In the genomic region with DNA sequence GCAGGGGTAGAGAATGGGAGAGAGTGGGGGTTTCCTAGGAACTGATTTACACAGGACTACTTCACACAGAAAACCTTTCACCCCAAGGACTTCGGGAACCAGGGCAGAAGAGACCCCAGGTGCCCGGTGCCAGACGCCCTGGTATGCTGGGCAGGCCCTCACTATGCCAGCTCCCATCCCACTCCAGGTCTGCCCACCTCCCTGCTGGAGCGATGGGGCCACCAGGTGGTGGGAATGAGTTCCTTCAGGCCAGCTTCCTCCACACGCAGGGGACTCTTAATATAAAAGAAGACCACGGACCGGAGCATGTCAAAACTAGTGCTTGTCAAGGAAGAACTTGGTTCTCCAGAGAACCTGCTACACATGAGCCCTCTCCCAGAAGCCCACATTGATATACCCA, we compare ENCODE assay signal across 26 mouse cellular contexts. TPM values are rescaled to one million over a fixed set of nuclear protein-coding genes. Genes with fewer than 3 reads are reported as not detected.
DNase-seq lines count a peak whose midpoint lies in the region; ATAC-seq and TF ChIP-seq lines count a peak whose summit lies in the region.
"Had no signal": no experiment of that assay in that cellular context is flagged by ENCODE, and none has a peak within 500 bp of the region (broad histone marks: within the 10 kb centered on the region; RNA-seq: fewer than 3 reads in every experiment).

No protein-coding gene starts in this region.

- TF ChIP-seq EP300 in heart, adult 2 months (IDR thresholded peaks at IDR 0.05; ENCODE audit: insufficient read depth, low read depth, low read length): no peak
- TF ChIP-seq EP300 in lung, postnatal 0 days (IDR thresholded peaks at IDR 0.05): no peak

- H3K9me3 ChIP-seq in heart, embryonic 12.5 days (replicated peaks): no peaks in the 10 kb centered on the region
- H3K9me3 ChIP-seq in lung, postnatal 0 days (ENCODE audit: low read length): no peaks in the 10 kb centered on the region
- H3K9me3 ChIP-seq: embryonic facial prominence, embryonic 13.5 days; forebrain, embryonic 10.5 days; forebrain, embryonic 15.5 days; G1E; heart, embryonic 15.5 days; hindbrain, embryonic 12.5 days; intestine, embryonic 15.5 days; lung, embryonic 15.5 days; megakaryocyte, embryonic 14.5 days; midbrain, embryonic 13.5 days had no signal

- 79% methylated on average over 7 of the region's 7 CpGs for WGBS in heart, adult 2 months
- WGBS in heart, embryonic 12.5 days: 82% methylated on average over 7 of the region's 7 CpGs
- 79% methylated on average over 7 of the region's 7 CpGs for WGBS in lung, postnatal 0 days

- intact Hi-C loops in heart, adult 2 months (cut with DNase I): loop anchor here (10.0 kb wide), 1 partner anchor 292 kb away; a partner anchor contains a TSS

- no peak for ATAC-seq in heart, embryonic 12.5 days (ENCODE audit: insufficient number of reproducible peaks, low FRiP score)
- no peak for ATAC-seq in lung, postnatal 0 days

- no peak overlapping the region for H3K4me3 ChIP-seq in heart, adult 2 months
- no peak overlapping the region for H3K4me3 ChIP-seq in heart, embryonic 12.5 days
- H3K4me3 ChIP-seq in lung, postnatal 0 days (ENCODE audit: low read depth, low read length): no peak overlapping the region
- H3K4me3 ChIP-seq: embryonic facial prominence, embryonic 13.5 days; forebrain, embryonic 10.5 days; forebrain, embryonic 15.5 days; gastrocnemius, adult 2 months; heart, embryonic 15.5 days; hindbrain, embryonic 12.5 days; intestine, embryonic 15.5 days; lung, embryonic 15.5 days; megakaryocyte, embryonic 14.5 days; midbrain, embryonic 13.5 days had no signal

- peaks cover 1% of the 10 kb centered on the region for H3K4me1 ChIP-seq in heart, adult 2 months (ENCODE audit: control insufficient read depth, insufficient read depth, low read length)
- peaks cover 11% of the 10 kb centered on the region for H3K4me1 ChIP-seq in heart, embryonic 12.5 days (replicated peaks)
- H3K4me1 ChIP-seq in lung, postnatal 0 days (ENCODE audit: insufficient read depth, low read depth, low read length): no peaks in the 10 kb centered on the region
- H3K4me1 ChIP-seq: forebrain, embryonic 15.5 days; hindbrain, embryonic 12.5 days had no signal

- DNase-seq in heart, adult 2 months: no peak
- no peak for DNase-seq in lung, postnatal 0 days (ENCODE audit: low spot score)
- DNase-seq in lung, postnatal 10 days: no peak
- DNase-seq in R1 (ENCODE audit: low read depth, low spot score): peak; percentile 31
- no peak for DNase-seq in testis, postnatal 14 days (ENCODE audit: low spot score)
- DNase-seq in urinary bladder, adult 2 months (ENCODE audit: low spot score): no peak

- TF ChIP-seq POLR2A in heart, adult 2 months (IDR thresholded peaks at IDR 0.05; ENCODE audit: insufficient read depth, low read depth, low read length): no peak

- no peaks in the 10 kb centered on the region for H3K27me3 ChIP-seq in heart, adult 2 months (ENCODE audit: control insufficient read depth, insufficient read depth, low read length)
- no peaks in the 10 kb centered on the region for H3K27me3 ChIP-seq in heart, embryonic 12.5 days (replicated peaks)
- no peaks in the 10 kb centered on the region for H3K27me3 ChIP-seq in lung, postnatal 0 days (replicated peaks; ENCODE audit: insufficient read depth, low read length)
- H3K27me3 ChIP-seq: embryonic facial prominence, embryonic 13.5 days; forebrain, embryonic 15.5 days; heart, embryonic 15.5 days; hindbrain, embryonic 12.5 days; intestine, embryonic 15.5 days; lung, embryonic 15.5 days; megakaryocyte, embryonic 14.5 days; midbrain, embryonic 13.5 days; Patski had no signal

- H3K79me2 ChIP-seq in heart, adult 2 months (replicated peaks; ENCODE audit: control insufficient read depth, insufficient read depth, low read length): no peaks in the 10 kb centered on the region

- no peak overlapping the region for H3K27ac ChIP-seq in heart, adult 2 months
- no peak overlapping the region for H3K27ac ChIP-seq in heart, embryonic 12.5 days (ENCODE audit: poor library complexity, severe bottlenecking)
- H3K27ac ChIP-seq in lung, postnatal 0 days (ENCODE audit: low read length): no peak overlapping the region
- H3K27ac ChIP-seq: forebrain, embryonic 10.5 days; forebrain, embryonic 15.5 days; heart, embryonic 15.5 days; hindbrain, embryonic 12.5 days; hindbrain, postnatal 0 days; intestine, embryonic 15.5 days; lung, embryonic 15.5 days; midbrain, embryonic 13.5 days had no signal

- peak; percentile 13; the same call in 1 of the 2 replicates for TF ChIP-seq CTCF in heart, adult 2 months (IDR thresholded peaks at IDR 0.05)
- 0 out of 2 replicates have a peak, but pooled peaks have one; percentile 20 for TF ChIP-seq CTCF in lung, postnatal 0 days (IDR thresholded peaks at IDR 0.05)

- no peaks in the 10 kb centered on the region for H3K36me3 ChIP-seq in heart, adult 2 months (ENCODE audit: control insufficient read depth, insufficient read depth, low read length)
- H3K36me3 ChIP-seq in heart, embryonic 12.5 days: peaks cover 58% of the 10 kb centered on the region
- peaks cover 11% of the 10 kb centered on the region; the same call in 1 of the 2 replicates for H3K36me3 ChIP-seq in lung, postnatal 0 days (ENCODE audit: insufficient read depth, low read length)

- no peak overlapping the region for H3K9ac ChIP-seq in heart, adult 2 months (ENCODE audit: low read depth, low read length)
- H3K9ac ChIP-seq in heart, embryonic 12.5 days: no peak overlapping the region
- no peak overlapping the region for H3K9ac ChIP-seq in lung, postnatal 0 days (replicated peaks; ENCODE audit: low read depth)
- H3K9ac ChIP-seq: forebrain, embryonic 15.5 days; heart, embryonic 15.5 days; hindbrain, embryonic 12.5 days; intestine, embryonic 15.5 days; lung, embryonic 15.5 days; midbrain, embryonic 13.5 days had no signal

- H3K4me2 ChIP-seq in heart, embryonic 12.5 days: no peak overlapping the region
- H3K4me2 ChIP-seq in lung, postnatal 0 days (replicated peaks; ENCODE audit: low read depth, low read length): no peak overlapping the region
- H3K4me2 ChIP-seq: embryonic facial prominence, embryonic 13.5 days; forebrain, embryonic 15.5 days; heart, embryonic 15.5 days; hindbrain, embryonic 12.5 days; intestine, embryonic 15.5 days; lung, embryonic 15.5 days; midbrain, embryonic 13.5 days had no signal

RNA-seq across cellular contexts. Expression of a gene that starts 13.0 kb away (rescaled TPM):
- total RNA-seq in heart, adult 2 months (2021): not detected
- polyA plus RNA-seq in heart, adult 2 months (2012; rRNA removed): 0.59 TPM in 1 of 2 replicates, not detected in the other
- 0.31 and 0.37 TPM in 2 replicates for polyA plus RNA-seq in heart, embryonic 12.5 days (2016; fragmentation: Nextera tagmentation; extraction: Ambion mirVana)
- 0.62 and 1.1 TPM in 2 replicates for polyA plus RNA-seq in lung, postnatal 0 days (2015; fragmentation: Nextera tagmentation; extraction: Ambion mirVana)
- 5.6 and 6.2 TPM in 2 replicates for polyA plus RNA-seq in urinary bladder, adult 2 months (2012; rRNA removed)
- total RNA-seq: gastrocnemius, adult 2 months; heart, postnatal 36 days; hindbrain, postnatal 0 days; layer of hippocampus, adult 18-20 months; layer of hippocampus, postnatal 10 days; left cerebral cortex, adult 18-20 months; left cerebral cortex, postnatal 14 days; monocyte, adult 5-6 weeks had no signal
- polyA plus RNA-seq: forebrain, embryonic 15.5 days; heart, embryonic 15.5 days; hindbrain, postnatal 0 days had no signal

RNA-seq across cellular contexts. Expression of a gene that starts 14.2 kb away (rescaled TPM):
- total RNA-seq in heart, adult 2 months (2021): 1 to 10 TPM; 1.5 to 2.0 TPM
- 3.1 and 5.1 TPM in 2 replicates for polyA plus RNA-seq in heart, adult 2 months (2012; rRNA removed)
- polyA plus RNA-seq in heart, embryonic 12.5 days (2016; fragmentation: Nextera tagmentation; extraction: Ambion mirVana): 2.4 and 3.1 TPM in 2 replicates
- 1.6 and 1.7 TPM in 2 replicates for polyA plus RNA-seq in lung, postnatal 0 days (2015; fragmentation: Nextera tagmentation; extraction: Ambion mirVana)
- polyA plus RNA-seq in urinary bladder, adult 2 months (2012; rRNA removed): 2.3 and 2.6 TPM in 2 replicates

RNA-seq across cellular contexts. Expression of a gene that starts 15.9 kb away (rescaled TPM):
- 10 to 100 TPM; 79.3 to 86.7 TPM for total RNA-seq in heart, adult 2 months (2021)
- polyA plus RNA-seq in heart, adult 2 months (2012; rRNA removed): 114 and 126 TPM in 2 replicates
- polyA plus RNA-seq in heart, embryonic 12.5 days (2016; fragmentation: Nextera tagmentation; extraction: Ambion mirVana): 32.8 and 37.0 TPM in 2 replicates
- polyA plus RNA-seq in lung, postnatal 0 days (2015; fragmentation: Nextera tagmentation; extraction: Ambion mirVana): 19.7 and 20.4 TPM in 2 replicates
- polyA plus RNA-seq in urinary bladder, adult 2 months (2012; rRNA removed): 54.6 and 60.6 TPM in 2 replicates

RNA-seq across cellular contexts. Expression of a gene that starts 18.2 kb away (rescaled TPM):
- total RNA-seq in heart, adult 2 months (2021): 10 to 100 TPM; 10.1 to 10.2 TPM
- polyA plus RNA-seq in heart, adult 2 months (2012; rRNA removed): 9.6 and 11.2 TPM in 2 replicates
- 23.2 and 24.5 TPM in 2 replicates for polyA plus RNA-seq in heart, embryonic 12.5 days (2016; fragmentation: Nextera tagmentation; extraction: Ambion mirVana)
- polyA plus RNA-seq in lung, postnatal 0 days (2015; fragmentation: Nextera tagmentation; extraction: Ambion mirVana): 25.5 and 26.5 TPM in 2 replicates
- polyA plus RNA-seq in urinary bladder, adult 2 months (2012; rRNA removed): 18.8 and 23.9 TPM in 2 replicates

RNA-seq across cellular contexts. Expression of a gene that starts 27.2 kb away (rescaled TPM):
- 10 to 100 TPM; 37.6 to 39.3 TPM for total RNA-seq in heart, adult 2 months (2021)
- 58.0 and 92.7 TPM in 2 replicates for polyA plus RNA-seq in heart, adult 2 months (2012; rRNA removed)
- 48.0 and 51.1 TPM in 2 replicates for polyA plus RNA-seq in heart, embryonic 12.5 days (2016; fragmentation: Nextera tagmentation; extraction: Ambion mirVana)
- polyA plus RNA-seq in lung, postnatal 0 days (2015; fragmentation: Nextera tagmentation; extraction: Ambion mirVana): 29.3 and 34.6 TPM in 2 replicates
- polyA plus RNA-seq in urinary bladder, adult 2 months (2012; rRNA removed): 58.4 and 64.1 TPM in 2 replicates
